Mouse (Mus musculus) forebrain, embryonic 15.5 days (tissue): ENCODE data around the gene Fam180a. TPM values are rescaled to one million over a fixed set of nuclear protein-coding genes. Genes with fewer than 3 reads are reported as not detected.

Source experiments
- ATAC-seq: fragments of 200-750 bp; cut with Nextera tagmentation; replicated peaks from 2 replicates; pipeline ENCODE4 v1.8.0; 2017; ENCODE audit warnings: mild to moderate bottlenecking, moderate TSS enrichment, moderate library complexity
- H3K27ac ChIP-seq: fragments of 300-500 bp; sonication (generic); replicated peaks from 2 replicates; pipeline ENCODE4 v1.5.1; 2015; ENCODE audit warnings: mild to moderate bottlenecking, inconsistent platforms
- H3K27me3 ChIP-seq: fragments of 300-500 bp; sonication (generic); 2 replicates; pipeline ENCODE4 v1.6.1; 2015; ENCODE audit warnings: inconsistent platforms
- H3K36me3 ChIP-seq: fragments of 300-500 bp; sonication (generic); 2 replicates; pipeline ENCODE4 v1.6.1; 2015; ENCODE audit warnings: mild to moderate bottlenecking, inconsistent platforms
- H3K4me1 ChIP-seq: fragments of 300-500 bp; sonication (generic); 2 replicates; pipeline ENCODE4 v1.6.1; 2015; ENCODE audit warnings: inconsistent platforms
- H3K4me2 ChIP-seq: fragments of 300-500 bp; sonication (generic); replicated peaks from 2 replicates; pipeline ENCODE4 v1.6.1; 2015; ENCODE audit warnings: mild to moderate bottlenecking, inconsistent platforms
- H3K4me3 ChIP-seq: fragments of 300-500 bp; sonication (generic); 2 replicates; pipeline ENCODE4 v1.5.1; 2015; ENCODE audit warnings: mild to moderate bottlenecking, inconsistent platforms
- H3K9ac ChIP-seq: fragments of 300-500 bp; sonication (generic); replicated peaks from 2 replicates; pipeline ENCODE4 v1.6.1; 2015; ENCODE audit warnings: mild to moderate bottlenecking, inconsistent platforms
- H3K9me3 ChIP-seq: fragments of 300-500 bp; sonication (generic); 2 replicates; pipeline ENCODE4 v1.6.1; 2016; ENCODE audit warnings: inconsistent platforms
- WGBS: fragments of 180-500 bp; shearing (Covaris S2); methylation state at CpG from one replicate; pipeline ENCODE4 v1.1.7; 2015; ENCODE audit warnings: mixed read lengths; 5-methylcytosine and 5-hydroxymethylcytosine counted together
- polyA plus RNA-seq: library from polyadenylated mRNA; unstranded; fragments of >200 nt; fragmentation: Nextera tagmentation; extraction: Ambion mirVana; gene quantifications from 2 replicates; pipeline ENCODE4 v1.2.1, GENCODE M21; 2015

The Fam180a gene
- polyA plus RNA-seq, 1 experiment from 2014 or later: 0.34 TPM

GRCm38 (mm10) chr6:35277903-35278587 is 47.9 kb downstream of the Fam180a start:
- H3K4me1 ChIP-seq: no peaks in the 10 kb centered on the region
- no peak for ATAC-seq
- WGBS: 78% methylated on average over 9 of the region's 10 CpGs
- H3K9ac ChIP-seq: no peak overlapping the region
- H3K27me3 ChIP-seq: no peaks in the 10 kb centered on the region
- H3K4me2 ChIP-seq: no peak overlapping the region
- no peak overlapping the region for H3K27ac ChIP-seq
- no peaks in the 10 kb centered on the region for H3K36me3 ChIP-seq
- no peaks in the 10 kb centered on the region for H3K9me3 ChIP-seq
- no peak overlapping the region for H3K4me3 ChIP-seq

DNA sequence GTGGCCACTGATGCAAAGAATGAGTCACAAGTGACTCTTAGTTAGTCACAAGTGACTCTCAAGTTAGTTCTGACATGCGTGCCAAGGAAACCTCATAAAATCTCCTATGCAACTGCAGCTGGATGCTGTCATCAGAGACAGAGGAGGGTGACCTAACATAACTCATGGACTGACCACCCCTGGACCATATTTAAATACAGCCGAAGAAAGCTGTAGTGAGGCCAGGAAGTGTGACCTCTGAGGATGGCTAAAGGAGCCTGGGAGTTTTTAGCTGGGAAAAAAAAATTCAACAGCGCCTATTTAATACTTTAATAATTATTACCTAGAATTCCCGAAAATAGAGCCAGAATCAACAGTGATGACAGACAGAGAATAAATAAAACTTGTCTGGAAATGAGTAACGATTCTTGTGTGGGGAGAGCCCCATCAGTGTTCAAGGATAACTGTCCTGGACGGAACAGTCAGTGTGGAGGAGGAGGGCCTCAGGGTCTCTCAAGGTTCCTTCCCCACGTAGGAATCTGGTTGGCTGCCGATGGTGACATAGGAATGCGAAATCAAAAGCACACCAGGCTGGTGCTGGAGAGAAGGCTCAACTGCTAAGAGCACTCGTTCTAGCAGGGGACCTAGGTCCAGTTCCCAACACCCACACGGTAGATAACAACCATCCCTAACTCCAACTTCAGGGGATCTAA is 52.4 kb downstream of the Fam180a start:
- Histone ChIP-seq H3K9ac (no peak overlapping the region), H3K4me1 (no peaks in the 10 kb centered on the region), H3K36me3 (no peaks in the 10 kb centered on the region), H3K9me3 (no peaks in the 10 kb centered on the region), H3K4me2 (no peak overlapping the region), H3K4me3 (no peak overlapping the region), H3K27me3 (no peaks in the 10 kb centered on the region), H3K27ac (no peak overlapping the region)
- WGBS: 88% methylated on average over 11 of the region's 11 CpGs
- ATAC-seq: no peak

- Histone ChIP-seq H3K9ac (no peak overlapping the region), H3K4me3 (no peak overlapping the region), H3K9me3 (no peaks in the 10 kb centered on the region), H3K4me2 (no peak overlapping the region), H3K27ac (no peak overlapping the region), H3K36me3 (no peaks in the 10 kb centered on the region), H3K4me1 (no peaks in the 10 kb centered on the region), H3K27me3 (no peaks in the 10 kb centered on the region)
- ATAC-seq: no peak
- 89% methylated on average over 20 of the region's 20 CpGs for WGBS
These were observed 53.8 kb downstream of the Fam180a start for GRCm38 (mm10) chr6:35271868-35272765.

- Histone ChIP-seq H3K9me3 (no peaks in the 10 kb centered on the region), H3K4me2 (no peak overlapping the region), H3K36me3 (no peaks in the 10 kb centered on the region), H3K27me3 (no peaks in the 10 kb centered on the region), H3K4me1 (no peaks in the 10 kb centered on the region), H3K27ac (no peak overlapping the region), H3K4me3 (no peak overlapping the region), H3K9ac (no peak overlapping the region)
- peak; percentile 53 for ATAC-seq
- 71% methylated on average over 12 of the region's 12 CpGs for WGBS
These were observed 54.7 kb downstream of the Fam180a start for GRCm38 (mm10) chr6:35271094-35271855.

DNA sequence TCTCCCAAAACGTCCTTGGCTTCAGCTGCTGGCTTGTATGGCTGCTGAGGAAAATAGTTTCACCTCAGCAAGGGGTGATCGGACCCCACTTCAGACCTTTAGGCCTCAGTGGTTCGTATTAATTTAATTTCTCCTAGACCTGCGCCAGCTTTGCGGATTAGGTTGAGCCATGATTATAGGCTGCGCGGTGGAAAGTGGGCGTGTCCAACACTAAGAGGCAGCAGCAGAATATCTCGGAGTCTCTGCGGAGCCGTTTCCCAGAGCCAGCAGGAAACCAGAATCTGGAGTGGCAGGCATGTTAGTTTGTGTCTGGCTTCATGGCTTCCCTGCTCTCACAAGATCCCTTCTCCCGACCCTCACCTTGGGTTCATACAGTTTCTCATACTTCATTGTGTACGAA is 56.3 kb downstream of the Fam180a start:
- Histone ChIP-seq H3K36me3 (no peaks in the 10 kb centered on the region), H3K27me3 (no peaks in the 10 kb centered on the region), H3K4me2 (no peak overlapping the region), H3K9me3 (no peaks in the 10 kb centered on the region), H3K4me1 (no peaks in the 10 kb centered on the region), H3K27ac (no peak overlapping the region), H3K4me3 (no peak overlapping the region), H3K9ac (no peak overlapping the region)
- WGBS: 87% methylated on average over 13 of the region's 13 CpGs
- ATAC-seq: no peak

GRCm38 (mm10) chr6:35268711-35269110 is 57.2 kb downstream of the Fam180a start:
- Histone ChIP-seq H3K4me3 (no peak overlapping the region), H3K9ac (no peak overlapping the region), H3K9me3 (no peaks in the 10 kb centered on the region), H3K4me2 (no peak overlapping the region), H3K4me1 (no peaks in the 10 kb centered on the region), H3K27me3 (no peaks in the 10 kb centered on the region), H3K36me3 (no peaks in the 10 kb centered on the region), H3K27ac (no peak overlapping the region)
- no peak for ATAC-seq
- 98% methylated on average over 13 of the region's 13 CpGs for WGBS

DNA sequence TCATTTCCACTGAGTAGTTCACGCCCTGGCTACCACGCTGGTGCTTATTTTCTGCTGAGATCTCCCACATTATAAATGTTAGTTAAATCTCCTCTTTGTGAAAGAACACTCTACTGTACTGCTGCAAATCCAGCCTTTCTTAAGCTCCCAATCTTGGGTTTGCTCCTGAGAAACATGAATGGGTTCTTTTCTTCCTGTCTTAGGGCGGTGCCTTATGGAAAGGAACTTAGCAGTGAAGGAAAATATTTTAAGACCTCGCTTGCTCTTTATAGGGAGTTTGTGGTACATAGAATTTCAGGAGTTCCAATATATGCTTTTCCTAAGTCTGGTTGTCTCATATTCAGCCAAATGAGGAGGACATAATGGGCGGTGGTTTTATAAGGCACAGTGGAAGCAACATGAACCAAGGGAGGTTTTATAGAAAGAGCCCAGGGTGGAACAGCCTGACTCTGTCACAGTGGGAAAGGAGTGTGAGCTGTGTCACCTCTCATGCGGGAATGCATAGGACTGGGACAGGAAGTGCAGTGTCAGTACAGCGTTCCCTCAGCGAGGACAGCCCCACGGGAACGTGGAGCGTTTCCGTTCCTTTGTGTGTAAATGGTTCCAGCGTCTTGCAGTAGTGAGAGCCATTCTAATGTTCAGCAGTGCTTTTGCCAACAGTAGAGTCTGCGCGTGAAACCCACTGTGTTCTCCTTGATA is 60.2 kb downstream of the Fam180a start:
- Histone ChIP-seq H3K4me3 (no peak overlapping the region), H3K9me3 (no peaks in the 10 kb centered on the region), H3K27me3 (no peaks in the 10 kb centered on the region), H3K36me3 (peaks cover 11% of the 10 kb centered on the region), H3K4me1 (no peaks in the 10 kb centered on the region), H3K9ac (no peak overlapping the region), H3K27ac (no peak overlapping the region), H3K4me2 (no peak overlapping the region)
- WGBS: 85% methylated on average over 15 of the region's 15 CpGs
- ATAC-seq: no peak

Other genes starting within 250 kb of the Fam180a start
- gene Cnot4, start 192.4 kb downstream of the Fam180a start, polyA plus RNA-seq: 34.4 and 37.8 TPM in 2 replicates
- 31.1 and 31.8 TPM in 2 replicates for gene Nup205, start 148.7 kb downstream of the Fam180a start, polyA plus RNA-seq
- 3.1 and 3.7 TPM in 2 replicates for gene Slc13a4, start 18.0 kb downstream of the Fam180a start, polyA plus RNA-seq
- 225 and 240 TPM in 2 replicates for gene Mtpn, start 213.7 kb upstream of the Fam180a start, polyA plus RNA-seq